Mouse (Mus musculus): ENCODE results near the gene Magel2.
A peak's percentile ranks its signal among the peaks of the same experiment; 100 is the strongest.

The Magel2 gene

DNA sequence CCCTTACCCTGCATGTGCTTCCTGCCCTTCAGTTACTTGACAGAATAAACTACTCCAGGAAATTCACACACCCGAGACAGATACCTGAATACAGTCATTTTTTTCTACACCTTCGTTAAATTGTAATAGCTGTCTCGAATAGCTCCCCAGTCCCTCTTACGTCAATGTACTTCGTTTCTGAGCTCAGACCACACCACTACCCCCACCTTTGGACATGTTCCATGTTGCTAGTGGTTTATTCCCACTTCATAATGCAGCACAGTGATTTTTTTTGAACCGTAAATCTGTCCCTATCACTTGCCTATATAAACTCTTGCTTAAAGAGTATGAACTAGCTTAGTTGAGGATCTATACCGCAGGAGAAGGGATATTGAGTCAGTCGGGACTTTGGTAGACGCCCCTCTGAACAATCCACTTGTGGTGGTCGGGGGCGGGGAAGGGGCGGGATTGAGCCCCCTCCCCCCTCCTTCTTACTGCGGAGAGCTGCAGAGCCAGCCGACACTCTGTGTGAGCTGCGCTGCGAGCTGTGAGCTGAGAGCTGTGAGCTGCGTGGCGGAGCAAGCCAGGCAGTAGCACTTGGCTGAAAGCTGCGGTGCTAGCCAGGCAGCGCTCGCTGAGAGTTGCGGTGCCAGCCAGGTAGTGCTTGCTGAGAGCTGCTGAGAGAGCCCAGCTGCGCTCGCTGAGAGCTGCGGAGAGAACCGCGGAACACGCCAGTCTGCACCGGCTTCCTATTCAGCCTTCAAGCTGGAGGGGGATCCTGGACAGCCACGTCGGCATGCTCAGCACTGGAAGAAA lies at the start of gene Magel2:
Gene Magel2 (plus strand): TSS at position 501 of the 795 bp plus-strand sequence.
- peak; percentile 66 for DNase-seq

DNA sequence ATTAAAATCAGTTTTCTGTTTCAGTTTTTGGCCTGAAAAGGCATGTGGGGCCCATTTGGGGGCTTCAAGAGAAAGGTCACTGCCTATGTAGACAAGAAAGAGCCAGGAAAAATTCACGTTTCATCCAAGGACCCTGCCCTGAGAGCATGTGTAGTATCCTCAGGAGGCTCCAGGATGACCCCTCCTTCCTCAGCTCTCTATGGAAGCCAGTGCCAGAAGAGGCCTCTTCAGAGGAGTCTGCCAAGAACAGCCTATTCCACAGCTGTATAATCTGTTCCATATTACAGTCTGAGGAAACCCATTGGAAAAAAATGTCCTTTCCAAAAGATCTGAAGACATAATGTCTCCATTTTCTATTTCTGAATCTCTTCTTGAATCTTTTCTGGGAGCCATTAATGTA lies 31.4 kb upstream of the Magel2 start:
- no peak for DNase-seq

DNA sequence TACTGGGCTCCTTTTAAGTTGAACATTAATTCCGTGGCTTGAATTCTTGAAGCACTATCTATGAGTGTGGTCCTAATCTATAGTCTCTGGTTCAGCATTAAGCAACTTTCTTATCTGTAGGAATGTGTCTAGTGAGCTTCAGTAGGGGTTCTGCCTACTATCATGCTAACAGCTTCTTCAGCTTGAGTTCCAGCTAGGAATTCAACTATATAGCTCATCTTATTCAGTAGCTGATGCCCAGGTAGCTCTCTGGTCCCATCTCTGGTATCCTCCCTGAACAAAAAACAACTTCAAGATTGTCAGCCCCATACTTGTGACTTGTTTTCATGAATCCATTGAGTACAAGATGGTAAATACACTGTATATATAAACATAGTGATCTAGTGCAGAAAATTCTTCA lies 30.5 kb upstream of the Magel2 start, which contains the start of gene Ndn:
Gene Ndn (plus strand): TSS at position 301 of the 400 bp plus-strand sequence.
- no peak for DNase-seq

DNA sequence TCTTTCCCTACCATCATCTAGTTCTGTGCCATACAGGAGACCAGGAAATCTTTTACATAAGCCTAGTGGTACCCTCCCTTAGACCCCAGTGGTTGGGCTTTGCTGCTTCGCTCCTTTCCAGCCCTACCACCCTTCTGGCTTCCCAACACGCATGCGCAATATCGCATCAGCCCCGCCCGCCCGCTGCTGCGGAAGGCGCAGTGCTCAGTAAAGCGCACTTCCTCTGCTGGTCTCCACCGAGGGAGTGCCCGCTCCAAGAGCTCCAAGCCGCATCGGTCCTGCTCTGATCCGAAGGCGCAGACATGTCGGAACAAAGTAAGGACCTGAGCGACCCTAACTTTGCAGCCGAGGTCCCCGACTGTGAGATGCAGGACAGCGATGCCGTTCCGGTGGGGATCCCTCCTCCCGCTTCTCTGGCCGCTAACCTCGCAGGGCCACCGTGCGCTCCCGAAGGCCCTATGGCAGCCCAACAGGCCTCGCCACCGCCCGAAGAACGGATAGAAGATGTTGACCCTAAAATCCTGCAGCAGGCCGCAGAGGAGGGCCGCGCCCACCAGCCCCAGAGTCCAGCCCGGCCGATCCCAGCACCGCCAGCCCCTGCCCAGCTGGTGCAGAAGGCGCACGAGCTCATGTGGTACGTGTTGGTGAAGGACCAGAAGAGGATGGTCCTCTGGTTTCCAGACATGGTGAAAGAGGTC lies 28.6 kb upstream of the Magel2 start:
- DNase-seq: peak; percentile 84

DNA sequence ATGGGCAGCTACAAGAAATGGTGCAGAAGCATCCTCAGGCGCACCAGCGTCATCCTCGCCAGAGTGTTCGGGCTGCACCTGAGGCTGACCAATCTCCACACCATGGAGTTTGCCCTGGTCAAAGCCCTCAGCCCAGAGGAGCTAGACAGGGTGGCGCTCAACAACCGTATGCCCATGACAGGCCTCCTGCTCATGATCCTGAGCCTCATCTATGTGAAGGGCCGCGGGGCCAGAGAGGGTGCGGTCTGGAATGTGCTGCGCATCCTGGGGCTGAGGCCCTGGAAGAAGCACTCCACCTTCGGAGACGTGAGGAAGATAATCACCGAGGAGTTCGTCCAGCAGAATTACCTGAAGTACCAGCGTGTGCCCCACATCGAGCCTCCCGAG lies 28.0 kb upstream of the Magel2 start:
- peak; percentile 7 for DNase-seq

DNA sequence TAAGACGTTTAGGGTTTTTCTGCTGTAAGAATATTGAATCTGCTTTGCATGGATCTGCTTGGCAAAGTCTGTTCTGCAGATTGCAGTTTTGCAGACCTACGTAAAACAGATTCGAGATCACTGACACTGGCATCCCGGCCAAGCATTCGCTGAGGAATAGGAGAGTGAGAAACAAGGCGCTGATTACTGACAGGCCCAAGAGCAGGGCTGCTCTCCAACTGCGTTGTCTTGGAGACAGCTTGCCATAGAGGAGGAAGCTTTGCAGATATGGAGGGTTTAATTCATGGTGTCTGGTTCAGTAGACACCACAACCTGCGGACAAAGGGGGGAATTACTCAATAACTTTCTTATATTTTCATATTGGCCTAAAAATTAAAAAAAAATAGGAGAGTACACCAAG lies 25.5 kb upstream of the Magel2 start:
- DNase-seq: peak; percentile 4

DNA sequence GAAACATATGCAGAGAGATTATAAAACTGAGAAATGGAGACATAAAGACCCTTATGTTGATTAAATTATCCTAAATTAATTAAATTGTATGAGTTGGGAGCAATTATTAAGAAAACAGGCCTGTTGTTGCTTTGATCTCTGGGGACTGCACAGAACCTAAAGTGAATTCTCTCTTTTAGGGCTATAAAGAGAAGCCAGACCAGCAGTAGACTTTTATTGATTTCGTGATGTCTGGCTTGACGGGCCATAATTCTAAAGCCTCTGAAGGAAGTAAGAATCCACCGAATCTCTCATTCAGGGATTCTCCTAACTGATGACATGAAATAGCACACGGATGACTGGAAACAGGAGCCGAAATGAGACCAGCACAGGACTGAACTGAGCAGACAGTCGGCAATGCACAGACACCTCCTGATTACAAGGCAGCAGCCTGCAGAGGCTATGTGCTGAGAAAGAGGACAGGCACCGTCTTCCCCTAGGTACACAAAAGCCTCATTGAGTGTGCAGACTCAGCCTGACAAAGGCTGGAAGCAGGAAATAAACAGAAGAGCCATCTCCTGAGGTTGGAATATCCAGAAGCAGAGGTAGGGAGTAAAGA lies 11.7 kb upstream of the Magel2 start:
- DNase-seq: no peak

DNA sequence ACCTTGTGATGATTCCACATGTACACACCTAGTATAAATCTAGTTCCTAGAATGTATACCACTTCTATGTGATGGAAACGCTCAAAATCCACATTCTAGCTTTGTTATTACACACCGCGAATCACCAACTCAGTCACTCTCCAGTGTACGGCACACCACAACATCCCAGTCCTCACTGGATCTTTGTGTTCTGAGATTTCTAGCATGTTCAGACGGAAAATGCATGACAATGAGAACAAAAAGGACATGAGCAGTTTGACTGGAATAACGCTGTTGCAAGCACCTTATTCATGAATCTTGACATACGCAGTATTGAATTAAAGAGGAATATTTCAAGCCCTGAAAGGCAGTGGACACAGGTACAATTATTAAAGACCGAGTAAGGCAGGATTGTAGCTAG lies 10.1 kb upstream of the Magel2 start:
- DNase-seq: no peak

DNA sequence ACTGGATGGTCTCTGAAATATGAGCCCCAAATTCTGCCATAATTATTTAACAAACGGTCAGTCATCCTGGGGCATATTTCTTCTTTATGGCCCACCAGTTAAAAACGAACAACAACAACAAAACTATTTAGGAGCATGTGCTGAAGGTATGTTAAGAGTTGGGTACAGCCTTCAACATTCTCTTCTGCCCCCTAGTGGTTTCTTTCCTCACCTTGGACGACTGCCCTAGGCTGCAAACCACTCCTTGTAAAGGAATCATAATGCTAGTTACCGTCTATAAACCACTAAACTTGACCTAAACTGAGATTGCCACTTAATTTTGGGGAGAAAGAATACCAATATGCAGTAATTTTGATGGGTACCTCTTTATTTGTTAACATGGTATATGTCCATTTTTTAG lies 1.2 kb upstream of the Magel2 start:
- DNase-seq: peak; percentile 13

DNA sequence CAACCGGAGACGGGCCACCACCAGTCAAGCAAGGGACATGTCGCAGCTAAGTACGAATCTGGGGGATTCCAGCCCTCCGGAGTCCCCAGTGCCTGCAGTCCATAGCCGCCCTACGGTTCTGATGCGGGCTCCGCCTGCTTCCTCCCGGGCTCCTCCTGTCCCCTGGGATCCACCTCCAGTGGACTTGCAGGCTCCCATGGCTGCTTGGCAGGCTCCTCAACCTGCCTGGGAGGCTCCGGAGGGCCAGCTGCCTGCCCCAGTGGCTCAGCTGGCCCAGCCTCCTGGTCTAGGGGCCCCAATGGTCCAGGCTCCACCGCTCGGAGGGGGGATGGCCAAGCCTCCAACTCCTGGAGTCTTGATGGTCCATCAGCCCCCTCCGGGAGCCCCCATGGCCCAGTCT lies 503 bp downstream of the Magel2 start:
- no peak for DNase-seq

DNA sequence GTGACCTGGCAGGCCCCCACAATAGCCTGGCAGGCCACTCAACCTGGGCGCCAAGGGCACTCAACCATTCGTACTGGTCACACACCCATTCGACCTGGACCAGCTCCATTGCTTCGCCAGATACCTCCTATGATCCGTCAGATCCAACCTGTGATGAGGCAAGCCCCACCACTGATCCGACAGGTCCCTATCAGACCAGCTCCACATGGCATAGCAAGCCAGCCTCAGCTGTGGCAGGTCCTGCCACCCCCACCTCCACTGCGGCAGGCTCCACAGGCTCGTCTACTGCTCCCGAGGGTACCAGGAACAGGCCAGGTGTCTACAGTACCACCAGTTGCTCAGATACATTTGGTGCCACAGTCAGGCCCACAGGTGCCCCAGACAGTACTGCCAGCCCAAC lies 1.7 kb downstream of the Magel2 start:
- no peak for DNase-seq

DNA sequence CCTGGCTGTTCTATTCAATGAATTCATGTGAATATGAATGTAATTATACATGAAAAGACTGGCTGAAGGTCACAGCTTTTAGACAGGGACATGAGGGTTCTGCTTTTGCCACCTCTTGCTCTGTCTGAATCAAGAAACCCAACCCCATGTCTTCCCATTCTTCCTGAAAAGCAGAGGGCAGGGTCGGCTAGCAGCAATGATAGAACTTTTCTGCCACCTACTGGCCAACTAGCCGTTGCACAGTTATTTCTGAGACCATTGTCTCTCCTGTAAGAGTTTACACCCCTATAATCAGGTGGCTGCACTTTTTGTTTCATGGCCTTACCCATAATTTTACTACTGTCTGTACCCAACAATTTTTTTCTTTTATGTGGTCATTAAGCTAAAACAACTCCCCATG lies 5.6 kb downstream of the Magel2 start:
- DNase-seq: no peak

DNA sequence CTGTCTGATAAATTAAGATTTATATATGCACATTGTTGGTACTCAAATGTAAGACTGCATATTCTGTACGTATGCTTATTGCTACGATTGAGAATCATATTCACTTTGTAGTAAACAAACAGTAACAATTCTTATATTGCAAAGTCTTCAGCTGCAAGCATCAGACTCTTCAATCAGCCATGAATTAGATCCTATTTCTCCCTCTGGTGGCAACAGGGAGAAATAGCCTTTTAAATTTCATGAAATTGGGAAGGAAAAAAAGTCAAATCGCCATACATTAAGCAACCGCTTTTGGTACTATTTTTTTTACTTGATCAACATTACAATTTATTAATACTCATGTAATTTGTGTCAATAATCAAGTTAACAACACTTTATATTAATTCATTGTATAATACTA lies 11.5 kb downstream of the Magel2 start:
- DNase-seq: no peak

DNA sequence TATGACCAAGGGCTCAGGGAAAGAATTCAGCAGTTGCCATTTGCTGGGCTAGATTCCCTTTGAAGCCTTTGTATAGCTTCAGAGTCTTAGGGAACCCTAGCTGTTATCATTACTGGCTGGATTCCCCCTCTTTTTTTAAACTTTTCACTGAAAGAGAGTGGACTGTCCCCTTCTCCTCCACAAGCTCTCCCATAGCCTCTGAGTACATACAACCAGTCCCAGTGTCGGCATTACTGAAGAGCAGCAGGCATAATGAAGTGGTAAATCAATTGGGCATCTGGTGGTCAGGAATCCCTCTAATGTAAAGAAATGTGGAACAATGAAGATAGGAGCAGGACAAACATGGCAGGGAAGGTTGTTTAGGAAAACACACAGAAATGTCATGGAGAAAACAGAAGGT lies 15.4 kb downstream of the Magel2 start:
- no peak for DNase-seq

DNA sequence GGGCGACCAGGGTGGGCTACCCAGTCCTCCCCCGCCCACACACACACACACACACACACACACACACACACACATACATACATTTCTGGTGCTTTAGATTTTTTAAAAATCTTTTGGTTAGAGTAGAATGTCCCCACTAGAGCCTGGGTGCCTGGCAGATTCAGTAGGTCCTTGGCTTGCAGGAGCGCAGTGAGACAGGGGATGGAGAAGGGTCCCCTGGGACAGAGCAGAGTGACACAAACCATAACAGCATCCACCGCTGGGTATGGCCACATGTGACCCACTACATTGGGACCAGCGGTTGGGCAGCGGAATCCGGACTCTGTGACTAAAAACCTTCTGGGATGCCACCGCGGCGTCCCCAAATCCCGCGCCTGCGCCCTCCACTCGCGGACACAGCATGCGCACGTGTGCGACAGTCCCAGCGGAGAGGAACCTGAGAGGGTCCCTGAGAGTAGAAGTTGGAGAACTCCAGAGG lies 29.8 kb downstream of the Magel2 start:
- peak; percentile 46 for DNase-seq

DNA sequence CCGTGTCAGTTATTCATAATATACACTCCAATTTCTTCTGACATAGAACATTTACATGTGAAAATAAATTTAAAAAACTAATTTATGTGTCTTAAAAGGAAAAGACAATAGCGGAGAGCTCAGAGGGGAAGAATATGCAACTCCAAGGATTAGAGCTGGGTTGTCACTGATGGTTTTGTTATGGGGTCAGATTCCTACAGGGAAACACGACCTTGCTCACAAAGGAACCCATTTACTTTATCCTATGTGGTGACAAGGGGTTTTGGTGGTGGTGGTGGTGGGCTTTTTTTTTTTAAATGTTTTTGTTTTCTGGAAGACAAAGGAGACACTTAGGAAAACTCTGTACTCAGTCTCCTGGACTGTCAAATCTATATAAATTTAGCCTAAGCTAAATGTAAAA lies 31.0 kb downstream of the Magel2 start:
- DNase-seq: no peak

DNA sequence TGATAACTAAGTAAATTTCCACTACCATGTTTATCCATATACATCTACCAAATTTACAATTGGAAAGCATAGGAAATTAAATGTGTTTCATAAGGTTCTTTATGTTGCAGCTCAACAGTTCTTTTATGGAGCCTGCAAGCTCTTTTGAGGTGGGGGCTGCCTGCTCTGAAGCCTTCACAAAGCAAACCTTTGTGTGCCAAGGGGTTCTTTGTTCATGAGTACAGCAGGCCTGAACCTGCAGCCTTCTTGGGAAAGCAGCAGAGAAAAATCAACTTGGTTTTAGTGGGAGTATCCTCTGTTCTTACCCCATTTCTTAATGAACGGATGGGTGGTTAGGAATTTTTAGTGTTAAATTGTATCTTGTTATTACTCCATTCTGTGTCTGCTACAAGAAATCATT lies 38.4 kb downstream of the Magel2 start:
- no peak for DNase-seq

DNA sequence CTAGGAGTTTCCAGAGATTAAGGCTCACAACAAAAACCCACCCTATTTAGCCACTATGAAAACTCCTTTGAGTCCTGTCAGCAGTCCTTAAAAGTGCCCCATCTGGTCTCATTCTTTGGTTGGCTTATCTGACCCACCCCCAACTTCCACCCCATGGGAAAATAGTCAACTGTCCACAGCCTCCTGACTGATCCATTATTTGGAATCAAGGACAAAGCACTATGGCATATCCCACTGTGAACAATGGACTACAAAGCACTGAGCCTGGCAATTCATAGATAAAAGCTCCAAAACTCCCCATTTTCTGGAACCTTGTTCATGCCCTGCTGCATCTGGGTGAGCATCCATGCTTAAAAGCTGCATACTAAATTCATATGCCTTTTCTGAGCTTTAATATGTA lies 39.4 kb downstream of the Magel2 start:
- no peak for DNase-seq

DNA sequence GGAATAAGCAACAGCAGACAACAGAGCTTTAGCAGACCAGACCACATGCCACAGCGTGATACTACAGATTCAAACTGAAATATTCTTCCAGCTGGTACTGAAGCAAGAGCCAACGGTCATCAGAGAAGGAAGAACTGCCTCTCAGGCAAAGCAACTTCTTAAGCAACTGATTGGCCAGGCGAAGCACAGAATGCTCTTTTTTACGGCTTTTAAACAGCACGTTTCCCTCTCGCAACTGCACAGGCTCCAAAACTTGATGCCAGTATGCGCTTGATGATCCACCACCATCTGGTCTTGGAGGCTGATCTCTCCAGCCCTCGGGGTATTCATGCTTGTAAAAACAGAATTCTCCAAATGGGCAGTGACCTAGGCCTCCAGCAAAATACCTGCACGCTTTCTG lies 41.5 kb downstream of the Magel2 start:
- no peak for DNase-seq

DNA sequence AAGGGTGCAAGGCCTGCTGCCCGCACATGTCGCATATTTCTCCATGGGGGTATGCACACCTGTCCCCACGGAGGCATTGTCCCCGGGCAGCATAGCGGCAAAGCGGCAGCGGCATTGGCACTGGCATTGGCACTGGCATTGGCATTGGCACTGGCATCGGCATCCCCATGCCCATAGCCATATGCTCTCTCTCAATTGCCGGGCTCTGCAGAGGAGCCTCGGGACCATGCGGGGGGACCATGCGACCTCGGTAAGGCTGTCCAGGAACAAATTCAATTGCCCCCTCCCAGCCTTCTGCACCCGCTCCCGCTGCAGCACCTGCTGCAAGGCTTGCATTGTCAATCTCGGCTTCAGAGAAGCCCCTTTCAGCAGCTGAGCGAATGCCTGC lies 42.3 kb downstream of the Magel2 start:
- no peak for DNase-seq

DNA sequence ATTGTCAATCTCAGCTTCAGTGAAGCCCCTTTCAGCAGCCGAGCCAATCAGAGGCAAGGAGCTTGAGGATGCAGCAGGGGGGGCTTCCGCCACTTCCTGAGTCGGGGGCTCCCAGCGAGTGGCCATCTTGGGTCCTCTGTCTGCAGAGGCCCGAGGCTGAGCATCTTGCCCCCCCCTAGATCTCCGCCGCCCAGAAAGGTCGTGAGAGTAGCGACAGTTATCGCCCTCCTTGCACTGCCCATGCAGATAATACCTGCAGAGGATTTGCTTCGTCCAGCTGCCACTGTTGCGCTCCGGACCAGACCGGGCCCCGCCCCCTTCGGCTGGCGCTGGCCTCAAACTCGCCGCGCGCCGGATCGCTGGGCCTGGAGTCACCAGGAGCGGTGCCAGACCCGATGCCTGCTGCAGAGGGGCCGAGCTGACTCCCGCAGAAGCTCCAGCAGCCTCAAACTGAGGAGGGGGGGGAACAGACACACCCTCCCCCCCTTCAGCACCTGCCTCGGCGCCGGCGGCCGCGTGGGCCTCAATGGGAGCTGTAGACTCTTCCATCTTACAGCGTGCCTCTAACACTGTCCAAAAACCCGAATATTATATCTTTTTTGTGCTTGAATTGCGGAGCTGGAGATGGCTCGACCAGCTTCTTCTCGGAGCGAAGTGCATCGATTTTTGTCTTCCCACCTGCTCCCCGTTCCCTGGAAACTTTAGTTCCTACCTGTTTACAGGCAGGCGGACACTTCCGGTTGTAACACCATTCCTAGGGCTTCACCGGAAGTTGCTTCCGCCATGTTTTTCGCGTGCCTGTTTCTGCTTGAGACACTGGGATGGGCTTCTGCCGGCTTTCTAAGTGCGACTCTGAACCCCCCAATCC lies 42.9 kb downstream of the Magel2 start, which contains the start of gene Mkrn3:
Gene Mkrn3 (minus strand): TSS at position 647 of the 868 bp plus-strand sequence.
- peak; percentile 84 for DNase-seq

DNA sequence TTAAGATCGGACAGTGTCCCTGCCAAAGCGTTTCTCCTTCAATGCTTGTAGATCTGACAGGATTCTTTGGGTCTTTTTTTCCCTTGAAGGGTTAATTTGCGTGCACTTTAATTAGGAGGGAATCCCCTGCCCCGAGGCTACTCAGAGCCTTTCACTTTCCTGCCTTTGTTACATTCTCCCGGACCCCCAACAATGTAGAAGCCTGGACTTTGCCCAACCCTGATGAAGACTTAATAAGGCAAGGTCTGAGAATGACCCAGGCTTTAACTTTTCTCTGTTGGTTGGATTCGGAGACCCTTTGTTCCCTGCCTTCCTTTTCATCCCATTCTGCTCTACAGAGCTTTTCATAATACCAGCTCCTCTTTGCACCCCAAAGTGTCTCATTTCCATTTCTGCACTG lies 43.8 kb downstream of the Magel2 start:
- DNase-seq: no peak

DNA sequence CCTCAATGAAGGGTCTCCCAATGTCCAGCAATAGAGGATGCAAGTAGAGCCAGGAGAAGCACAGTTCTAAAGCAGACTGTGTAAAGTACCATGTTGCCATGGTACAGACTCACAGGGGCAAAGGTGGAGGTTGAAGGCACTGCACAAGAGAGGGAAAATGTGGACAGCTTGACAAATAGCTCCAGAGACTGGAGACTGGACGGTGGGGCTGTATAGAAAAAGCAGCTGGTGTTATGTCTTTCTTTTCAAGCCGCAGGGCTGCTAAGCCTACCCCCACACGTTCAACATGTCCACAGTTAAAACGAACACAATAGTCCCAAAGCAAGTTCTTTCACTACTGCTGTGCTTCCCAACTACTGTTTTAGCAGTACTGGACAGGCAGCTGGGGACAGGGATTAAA lies 46.4 kb downstream of the Magel2 start:
- DNase-seq: no peak

Measured in right cerebral cortex, postnatal 4 days (tissue).